Mouse (Mus musculus): Measurements from ENCODE around the gene Ackr3.

- TF ChIP-seq POLR2A (IDR thresholded peaks at IDR 0.05; ENCODE audit: low read depth, low read length) = no peak
- no peak for TF ChIP-seq CTCF (IDR thresholded peaks at IDR 0.05; ENCODE audit: extremely low read depth, insufficient read length, insufficient replicate concordance, low read depth, low read length)
These were observed 43.0 kb downstream of the Ackr3 start for GRCm38 (mm10) chr1:90246800-90247199.
